Mouse (Mus musculus) megakaryocyte, embryonic 14.5 days (primary cell): Measurements from ENCODE around the gene Col4a4. TPM values are rescaled to one million over a fixed set of nuclear protein-coding genes. Genes with fewer than 3 reads are reported as not detected.

Experiments used
- H3K27me3 ChIP-seq: replicated peaks from 2 replicates; pipeline ENCODE3; 2012; ENCODE audit warnings: inconsistent platforms
- H3K36me3 ChIP-seq: replicated peaks from 2 replicates; pipeline ENCODE3; 2012; ENCODE audit warnings: low read length, inconsistent platforms, mixed read lengths
- H3K4me1 ChIP-seq: 2 replicates; pipeline ENCODE4 v1.6.1; 2012; ENCODE audit warnings: inconsistent platforms
- H3K4me3 ChIP-seq: replicated peaks from 2 replicates; pipeline ENCODE3; 2012; ENCODE audit warnings: moderate library complexity, mild to moderate bottlenecking, inconsistent platforms
- H3K9me3 ChIP-seq: 2 replicates; pipeline ENCODE4 v1.6.1; 2012; ENCODE audit warnings: inconsistent platforms
- FLI1 ChIP-seq: IDR thresholded peaks from 2 replicates; pipeline ENCODE4 v1.6.1; 2012; ENCODE audit warnings: low read length, inconsistent platforms, mixed read lengths
- GATA1 ChIP-seq: IDR thresholded peaks from 3 replicates; pipeline ENCODE4 v1.6.1; 2012; ENCODE audit warnings: mixed read lengths, low read length, inconsistent platforms, borderline replicate concordance
- polyA plus RNA-seq: library from polyadenylated mRNA; stranded (reverse); fragments of >175 nt; gene quantifications from 2 replicates; pipeline ENCODE4 v1.2.3, GENCODE M21; 2012; ENCODE audit warnings: low replicate concordance; ENCODE audit not compliant: insufficient read depth

The Col4a4 gene
- polyA plus RNA-seq, 1 experiment = 0.01 TPM

DNA sequence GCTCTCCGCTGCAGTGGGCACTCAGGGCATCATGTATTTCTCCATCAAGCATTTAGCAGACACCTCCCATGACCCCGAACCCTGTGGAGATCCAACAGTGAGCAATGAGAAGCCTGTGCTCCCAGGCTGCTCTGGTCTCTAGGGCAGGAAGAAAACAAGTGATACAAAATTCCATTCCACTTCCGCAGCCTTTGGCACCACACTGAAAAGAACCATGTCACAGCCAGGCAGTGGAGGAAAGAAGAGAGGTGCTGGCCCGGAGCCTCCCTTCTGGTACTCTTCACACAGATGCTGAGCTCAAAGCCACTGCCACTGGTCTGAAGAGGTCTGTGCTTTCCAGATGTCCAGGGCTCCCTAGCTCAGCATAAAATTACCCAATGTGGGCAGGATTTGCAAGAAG lies 125.6 kb downstream of the Col4a4 start:
- H3K4me3 ChIP-seq = no peak overlapping the region
- peaks cover 8% of the 10 kb centered on the region for H3K9me3 ChIP-seq
- H3K36me3 ChIP-seq = no peaks in the 10 kb centered on the region
- H3K4me1 ChIP-seq = no peaks in the 10 kb centered on the region
- TF ChIP-seq FLI1 (no peak), GATA1 (no peak)
- no peaks in the 10 kb centered on the region for H3K27me3 ChIP-seq

GRCm38 (mm10) chr1:82459926-82460325 lies 126.7 kb downstream of the Col4a4 start:
- Histone ChIP-seq H3K36me3 (no peaks in the 10 kb centered on the region), H3K4me3 (no peak overlapping the region), H3K9me3 (peaks cover 8% of the 10 kb centered on the region), H3K4me1 (no peaks in the 10 kb centered on the region), H3K27me3 (no peaks in the 10 kb centered on the region)
- TF ChIP-seq GATA1 (no peak), FLI1 (no peak)

DNA sequence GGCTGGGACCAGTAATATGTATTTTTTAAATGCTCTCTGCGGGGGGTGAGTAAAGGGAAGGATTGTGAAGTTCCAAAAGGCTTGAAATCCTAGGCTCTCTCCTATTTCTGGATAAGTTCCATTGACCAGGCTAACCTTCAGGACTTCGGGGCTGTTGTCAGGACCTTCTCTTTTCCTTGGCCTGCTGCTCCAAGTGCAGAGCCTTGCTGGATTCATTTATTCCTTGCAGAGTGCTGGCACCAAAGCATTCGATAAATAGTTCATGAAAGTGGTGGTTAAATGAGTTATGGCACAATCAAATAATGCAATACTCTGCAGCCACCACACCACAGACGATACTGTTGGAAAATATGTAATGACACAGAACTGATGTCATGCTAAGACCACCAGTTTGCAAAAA lies 127.3 kb downstream of the Col4a4 start:
- Histone ChIP-seq H3K4me3 (no peak overlapping the region), H3K27me3 (no peaks in the 10 kb centered on the region), H3K4me1 (no peaks in the 10 kb centered on the region), H3K9me3 (peaks cover 8% of the 10 kb centered on the region), H3K36me3 (no peaks in the 10 kb centered on the region)
- TF ChIP-seq FLI1 (no peak), GATA1 (no peak)

DNA sequence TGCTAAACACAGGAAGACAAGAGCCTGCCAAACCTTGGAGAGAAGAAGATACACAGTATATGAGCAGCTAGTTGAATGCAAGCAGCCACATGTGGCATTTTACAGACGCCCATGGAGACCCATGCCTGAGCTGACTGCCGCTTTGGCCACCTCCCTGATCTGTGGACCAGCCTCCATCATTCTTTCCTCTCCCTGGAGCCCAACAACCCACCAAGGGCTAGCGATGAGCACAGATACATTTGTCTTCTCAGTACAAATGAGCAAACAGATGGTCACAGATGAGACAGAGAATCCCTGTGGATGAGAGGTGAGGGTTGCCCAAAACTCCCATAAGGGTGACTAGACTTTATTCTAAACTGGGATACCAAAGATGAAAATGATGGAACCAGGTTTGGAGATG lies 132.6 kb downstream of the Col4a4 start:
- no peak overlapping the region for H3K4me3 ChIP-seq
- no peaks in the 10 kb centered on the region for H3K27me3 ChIP-seq
- TF ChIP-seq FLI1 (no peak), GATA1 (no peak)
- H3K4me1 ChIP-seq = no peaks in the 10 kb centered on the region
- peaks cover 16% of the 10 kb centered on the region for H3K9me3 ChIP-seq
- H3K36me3 ChIP-seq = no peaks in the 10 kb centered on the region

- H3K36me3 ChIP-seq = no peaks in the 10 kb centered on the region
- H3K27me3 ChIP-seq = no peaks in the 10 kb centered on the region
- peaks cover 16% of the 10 kb centered on the region for H3K9me3 ChIP-seq
- no peak overlapping the region for H3K4me3 ChIP-seq
- H3K4me1 ChIP-seq = no peaks in the 10 kb centered on the region
- TF ChIP-seq GATA1 = no peak
- TF ChIP-seq FLI1 = no peak
These were observed 134.6 kb downstream of the Col4a4 start for GRCm38 (mm10) chr1:82451927-82452651.

DNA sequence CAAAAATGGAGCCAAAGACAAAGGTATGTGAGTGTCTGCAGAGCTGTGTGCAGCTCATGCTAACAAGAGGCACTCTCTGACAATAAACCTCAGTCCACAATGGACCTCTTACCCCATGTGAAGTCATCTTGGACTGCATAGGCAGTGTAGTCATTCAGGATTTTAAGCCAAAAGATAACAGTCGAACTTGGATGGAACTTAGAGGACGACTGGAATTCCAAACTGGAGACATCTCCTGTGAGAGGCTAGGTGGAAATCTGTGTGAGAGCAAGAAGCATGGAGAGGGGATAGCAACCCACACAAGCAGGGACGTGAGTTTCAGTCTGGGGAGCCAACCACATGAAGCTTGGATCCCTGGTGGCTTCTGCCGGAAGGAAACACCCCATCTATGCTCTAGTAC lies 136.8 kb downstream of the Col4a4 start:
- no peak for TF ChIP-seq FLI1
- no peak for TF ChIP-seq GATA1
- Histone ChIP-seq H3K27me3 (no peaks in the 10 kb centered on the region), H3K4me1 (no peaks in the 10 kb centered on the region), H3K9me3 (peaks cover 8% of the 10 kb centered on the region; the same call in 1 of the 2 replicates), H3K4me3 (no peak overlapping the region), H3K36me3 (peaks cover 10% of the 10 kb centered on the region)

DNA sequence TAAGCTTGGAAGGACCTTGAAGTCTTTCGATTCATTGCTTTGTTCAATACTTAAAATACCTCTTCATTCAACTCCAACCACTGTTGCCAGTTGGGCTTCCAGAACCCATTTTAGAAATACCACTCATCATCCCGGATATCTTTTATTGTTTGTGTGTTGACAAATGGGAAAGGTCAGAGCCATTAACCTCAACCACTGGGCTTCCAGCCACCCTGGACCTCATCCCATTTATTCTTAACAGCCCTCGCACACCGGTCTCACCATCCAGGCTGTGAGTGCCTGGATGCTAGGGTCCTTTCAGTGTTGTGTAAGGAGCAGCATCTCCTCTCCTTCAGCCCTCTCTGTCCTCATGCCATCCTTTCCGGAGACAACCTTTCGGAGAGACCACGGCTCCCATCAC lies 140.6 kb downstream of the Col4a4 start:
- Histone ChIP-seq H3K9me3 (no peaks in the 10 kb centered on the region), H3K4me1 (no peaks in the 10 kb centered on the region), H3K36me3 (peaks cover 36% of the 10 kb centered on the region), H3K4me3 (no peak overlapping the region), H3K27me3 (no peaks in the 10 kb centered on the region)
- TF ChIP-seq GATA1 = no peak
- TF ChIP-seq FLI1 = no peak

DNA sequence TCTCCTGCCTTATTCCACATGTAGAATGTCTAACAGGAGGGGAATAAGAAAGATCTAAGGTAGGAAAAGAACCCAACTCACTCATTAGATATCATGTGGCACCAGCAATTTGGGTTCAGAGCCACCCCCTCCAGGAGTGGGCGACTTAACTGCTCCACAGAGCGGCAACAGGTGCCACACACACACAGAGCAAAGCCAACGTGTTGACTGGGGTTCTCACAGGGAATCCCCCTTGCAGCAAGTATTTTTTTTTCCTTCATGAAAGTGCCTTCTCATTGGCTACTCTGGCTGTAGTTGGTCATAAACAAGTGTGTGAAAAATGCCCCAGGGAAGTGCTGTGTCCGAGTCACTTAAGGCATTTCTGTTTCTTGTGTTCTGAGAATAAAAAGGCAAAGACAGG lies 143.1 kb downstream of the Col4a4 start:
- Histone ChIP-seq H3K36me3 (peaks cover 36% of the 10 kb centered on the region), H3K27me3 (no peaks in the 10 kb centered on the region)

GRCm38 (mm10) chr1:82440123-82440522 lies 146.5 kb downstream of the Col4a4 start:
- Histone ChIP-seq H3K36me3 (peaks cover 34% of the 10 kb centered on the region), H3K4me3 (no peak overlapping the region), H3K4me1 (no peaks in the 10 kb centered on the region), H3K9me3 (no peaks in the 10 kb centered on the region), H3K27me3 (no peaks in the 10 kb centered on the region)
- TF ChIP-seq GATA1 (no peak), FLI1 (no peak)

More for the DNA sequence above, 143.1 kb downstream of the Col4a4 start:
- no peak for TF ChIP-seq GATA1
- TF ChIP-seq FLI1 = no peak
- no peaks in the 10 kb centered on the region for H3K9me3 ChIP-seq
- H3K4me1 ChIP-seq = no peaks in the 10 kb centered on the region
- H3K4me3 ChIP-seq = no peak overlapping the region

DNA sequence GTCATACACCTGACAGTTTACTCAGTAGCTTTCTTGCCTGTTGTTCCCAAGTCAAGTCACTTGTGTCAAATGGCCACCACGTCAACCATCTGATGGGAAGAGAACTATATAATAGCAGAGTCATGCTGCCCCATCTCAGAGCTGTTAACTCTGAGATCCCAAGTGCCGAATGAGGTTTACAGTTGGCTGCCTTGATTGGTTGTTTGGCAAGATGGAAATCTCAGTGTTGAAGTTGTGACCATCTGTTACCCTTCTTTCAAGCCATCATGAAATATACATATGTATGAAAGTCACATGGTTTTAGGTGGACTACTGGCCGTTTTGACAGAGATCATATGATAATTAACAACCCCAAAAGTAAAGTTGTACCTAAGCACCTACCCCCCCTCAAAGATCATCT lies 149.4 kb downstream of the Col4a4 start:
- H3K4me1 ChIP-seq = no peaks in the 10 kb centered on the region
- no peaks in the 10 kb centered on the region for H3K27me3 ChIP-seq
- no peaks in the 10 kb centered on the region for H3K9me3 ChIP-seq
- TF ChIP-seq GATA1 (no peak), FLI1 (no peak)
- H3K36me3 ChIP-seq = peaks cover 32% of the 10 kb centered on the region
- H3K4me3 ChIP-seq = no peak overlapping the region
